In the genomic region with DNA sequence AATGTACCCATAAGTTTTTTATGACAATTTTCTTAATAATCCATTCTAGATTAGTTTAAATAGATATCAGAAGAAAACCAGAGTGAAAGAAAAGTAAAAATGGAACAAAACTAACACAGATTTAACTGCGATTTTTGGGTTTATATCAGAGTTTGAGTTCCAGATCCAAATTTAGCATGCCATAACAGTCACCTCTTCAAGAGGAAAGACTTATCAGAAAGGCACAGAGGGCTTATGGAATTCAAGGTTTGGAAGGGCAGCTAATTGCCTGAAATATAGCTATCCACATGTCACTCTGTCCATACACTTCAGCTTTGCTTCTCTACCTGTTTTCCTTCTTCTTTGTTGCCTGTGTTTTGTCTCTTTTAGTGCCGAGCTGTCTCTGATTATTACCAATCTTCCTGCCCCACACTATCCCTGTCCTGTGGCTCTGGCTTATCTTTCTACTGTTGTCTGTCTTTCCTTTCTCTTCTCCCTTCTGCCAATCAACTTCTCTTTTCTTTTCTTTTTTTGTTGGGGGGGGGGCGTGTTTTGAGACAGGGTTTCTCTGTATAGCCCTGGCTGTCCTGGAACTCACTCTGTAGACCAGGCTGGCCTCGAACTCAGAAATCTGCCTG, we compare ENCODE assay signal across 39 mouse cellular contexts. TPM values are rescaled to one million over a fixed set of nuclear protein-coding genes. Genes with fewer than 3 reads are reported as not detected.
"Had no signal": no experiment of that assay in that cellular context is flagged by ENCODE, and none has a peak within 500 bp of the region (broad histone marks: within the 10 kb centered on the region; RNA-seq: fewer than 3 reads in every experiment).

No protein-coding gene starts in this region.

- H3K27ac ChIP-seq: embryonic facial prominence, embryonic 10.5 days; embryonic facial prominence, embryonic 12.5 days; embryonic facial prominence, embryonic 13.5 days; embryonic facial prominence, embryonic 15.5 days; forebrain, embryonic 10.5 days; forebrain, embryonic 12.5 days; forebrain, embryonic 13.5 days; forebrain, embryonic 15.5 days; gastrocnemius, adult 2 months; heart, adult 2 months; heart, embryonic 10.5 days had no signal

- H3K9me3 ChIP-seq: embryonic facial prominence, embryonic 10.5 days; embryonic facial prominence, embryonic 12.5 days; embryonic facial prominence, embryonic 13.5 days; embryonic facial prominence, embryonic 15.5 days; forebrain, embryonic 10.5 days; forebrain, embryonic 12.5 days; forebrain, embryonic 13.5 days; forebrain, embryonic 15.5 days; heart, embryonic 10.5 days had no signal

- H3K36me3 ChIP-seq: embryonic facial prominence, embryonic 10.5 days; embryonic facial prominence, embryonic 12.5 days; embryonic facial prominence, embryonic 13.5 days; embryonic facial prominence, embryonic 15.5 days; forebrain, embryonic 10.5 days; forebrain, embryonic 12.5 days; forebrain, embryonic 15.5 days; heart, embryonic 10.5 days had no signal

- H3K4me3 ChIP-seq: embryonic facial prominence, embryonic 10.5 days; embryonic facial prominence, embryonic 12.5 days; embryonic facial prominence, embryonic 13.5 days; embryonic facial prominence, embryonic 15.5 days; erythroblast, embryonic 14.5 days; forebrain, embryonic 10.5 days; forebrain, embryonic 12.5 days; forebrain, embryonic 13.5 days; forebrain, embryonic 15.5 days; gastrocnemius, adult 2 months; heart, adult 2 months; heart, embryonic 10.5 days had no signal

- H3K27me3 ChIP-seq: embryonic facial prominence, embryonic 12.5 days; embryonic facial prominence, embryonic 13.5 days; embryonic facial prominence, embryonic 15.5 days; forebrain, embryonic 12.5 days; forebrain, embryonic 13.5 days; forebrain, embryonic 15.5 days had no signal

- DNase-seq: cerebellum, adult 9-11 months; cerebellum, postnatal 10 days; cerebellum, postnatal 14 days; cerebellum, postnatal 25 days; cerebellum, postnatal 36 days; embryo, embryonic 11 days; forebrain, postnatal 0 days; gastrocnemius, adult 2 months; gastrocnemius, postnatal 10 days; gastrocnemius, postnatal 14 days; gastrocnemius, postnatal 25 days; gastrocnemius, postnatal 36 days; heart, adult 11 months; heart, adult 18-20 months; heart, adult 2 months had no signal

- H3K9ac ChIP-seq: embryonic facial prominence, embryonic 12.5 days; embryonic facial prominence, embryonic 13.5 days; embryonic facial prominence, embryonic 15.5 days; forebrain, embryonic 12.5 days; forebrain, embryonic 13.5 days; forebrain, embryonic 15.5 days; forebrain, postnatal 0 days had no signal

- H3K4me1 ChIP-seq: embryonic facial prominence, embryonic 10.5 days; embryonic facial prominence, embryonic 12.5 days; embryonic facial prominence, embryonic 13.5 days; embryonic facial prominence, embryonic 15.5 days; forebrain, embryonic 10.5 days; forebrain, embryonic 12.5 days; forebrain, embryonic 13.5 days; forebrain, embryonic 15.5 days; heart, embryonic 10.5 days had no signal

RNA-seq across cellular contexts. Expression of a gene that starts 36.6 kb away (rescaled TPM):
- total RNA-seq: common myeloid progenitor, adult 5-6 weeks; forebrain, postnatal 0 days; gastrocnemius, adult 18-20 months; gastrocnemius, adult 2 months; gastrocnemius, adult 8-10 months; gastrocnemius, postnatal 10 days; gastrocnemius, postnatal 14 days; gastrocnemius, postnatal 25 days; gastrocnemius, postnatal 36 days; gastrocnemius, postnatal 4 days; granulocyte monocyte progenitor cell, adult 5-6 weeks; heart, adult 18-20 months; heart, adult 2 months; heart, adult 8-10 months had no signal
- polyA plus RNA-seq: cortical plate, adult 2 months; embryonic facial prominence, embryonic 10.5 days; embryonic facial prominence, embryonic 11.5 days; embryonic facial prominence, embryonic 12.5 days; embryonic facial prominence, embryonic 13.5 days; embryonic facial prominence, embryonic 14.5 days; embryonic facial prominence, embryonic 15.5 days; erythroblast, embryonic 14.5 days; forebrain, embryonic 10.5 days; forebrain, embryonic 11.5 days; forebrain, embryonic 12.5 days; forebrain, embryonic 13.5 days; forebrain, embryonic 14.5 days; forebrain, embryonic 15.5 days; forebrain, embryonic 16.5 days; forebrain, postnatal 0 days; frontal cortex, adult 2 months; gonadal fat pad, adult 2 months; heart, adult 2 months; heart, embryonic 10.5 days had no signal
